In genomic region chr8:93917859-93918421, GRCm38 (mm10) we compare ENCODE assay signal across 9 mouse cellular contexts.
A peak's percentile ranks its signal among the peaks of the same experiment; 100 is the strongest.
DNase-seq lines count a peak whose midpoint lies in the region; ATAC-seq lines count a peak whose summit lies in the region.
"Had no signal": no experiment of that assay in that cellular context is flagged by ENCODE, and none has a peak within 500 bp of the region (broad histone marks: within the 10 kb centered on the region; RNA-seq: fewer than 3 reads in every experiment).

No protein-coding gene starts in this region.

- 40% methylated on average over 13 of the region's 13 CpGs for WGBS in heart, embryonic 15.5 days
- 3% methylated on average over 13 of the region's 13 CpGs for WGBS in midbrain, embryonic 16.5 days

- H3K36me3 ChIP-seq in heart, embryonic 15.5 days: no peaks in the 10 kb centered on the region
- H3K36me3 ChIP-seq in midbrain, embryonic 16.5 days (ENCODE audit: control insufficient read depth, insufficient read depth, low read length): no peaks in the 10 kb centered on the region
- H3K36me3 ChIP-seq: G1E had no signal

- no peak overlapping the region for H3K4me2 ChIP-seq in heart, embryonic 15.5 days
- peak overlapping the region; percentile 43 for H3K4me2 ChIP-seq in midbrain, embryonic 16.5 days (ENCODE audit: low read length)

- peak; percentile 82 for DNase-seq in layer of hippocampus, adult 11-12 months (ENCODE audit: low spot score)
- no peak for DNase-seq in layer of hippocampus, adult 9-10 months (ENCODE audit: low spot score)
- peak; percentile 30 for DNase-seq in embryo, embryonic 11.5 days (ENCODE audit: low read depth, low spot score)
- peak; percentile 69 to 85 for DNase-seq in left cerebral cortex, adult 18-20 months (ENCODE audit: low spot score in 2 of 2)
- no peak for DNase-seq in thymus, postnatal 10 days (ENCODE audit: low spot score in 2 of 2)

- peak; percentile 50; the same call in 1 of the 2 replicates for ATAC-seq in heart, embryonic 15.5 days (replicated peaks; ENCODE audit: insufficient number of reproducible peaks, insufficient read depth, low FRiP score, low read depth)
- ATAC-seq in midbrain, embryonic 16.5 days: peak; percentile 87
- ATAC-seq in erythroblast, adult 5-6 weeks (replicated peaks; ENCODE audit: low FRiP score, poor library complexity, severe bottlenecking): no peak

- 0 out of 2 replicates have a peak overlapping the region, but pooled peaks have one; percentile 18 for H3K27ac ChIP-seq in heart, embryonic 15.5 days
- H3K27ac ChIP-seq in midbrain, embryonic 16.5 days (ENCODE audit: low read length): peak overlapping the region; percentile 89

- no peaks in the 10 kb centered on the region for H3K9me3 ChIP-seq in heart, embryonic 15.5 days (replicated peaks)
- no peaks in the 10 kb centered on the region for H3K9me3 ChIP-seq in midbrain, embryonic 16.5 days (replicated peaks; ENCODE audit: control insufficient read depth, low read length, poor library complexity, severe bottlenecking)
- H3K9me3 ChIP-seq: G1E had no signal

- no peak overlapping the region for H3K9ac ChIP-seq in heart, embryonic 15.5 days
- H3K9ac ChIP-seq in midbrain, embryonic 16.5 days (ENCODE audit: low read depth, low read length): peak overlapping the region; percentile 47; the same call in 1 of the 2 replicates

- peaks cover 19% of the 10 kb centered on the region for H3K4me1 ChIP-seq in heart, embryonic 15.5 days (replicated peaks)
- H3K4me1 ChIP-seq in midbrain, embryonic 16.5 days (ENCODE audit: control insufficient read depth, insufficient read depth, low read length): peaks cover 50% of the 10 kb centered on the region

- H3K4me3 ChIP-seq in heart, embryonic 15.5 days: no peak overlapping the region
- H3K4me3 ChIP-seq in midbrain, embryonic 16.5 days (ENCODE audit: low read depth, low read length): no peak overlapping the region

- no peaks in the 10 kb centered on the region for H3K27me3 ChIP-seq in heart, embryonic 15.5 days
- no peaks in the 10 kb centered on the region for H3K27me3 ChIP-seq in midbrain, embryonic 16.5 days (ENCODE audit: control insufficient read depth, insufficient read depth, low read depth, low read length)

Comparison
In these comparisons a context has a peak if more than half of its experiments do, and no peak if none do; other contexts are left out.
1. DNase-seq: peak in layer of hippocampus, adult 11-12 months (single experiment), embryo, embryonic 11.5 days (single experiment) and left cerebral cortex, adult 18-20 months (2 of 2); none in layer of hippocampus, adult 9-10 months (single experiment) and thymus, postnatal 10 days (0 of 2).